Mouse (Mus musculus) MEL (cell line): ENCODE measurements at regions not wholly inside any gene's neighbourhood (a gene's known extent, or its start where the extent isn't known, plus 50 kb on each side); places are given as distances from the start of the nearest gene placed in this dataset.

Experiments
- CHD1 ChIP-seq: IDR thresholded peaks from 2 replicates; pipeline ENCODE4 v1.6.1; 2012; ENCODE audit warnings: low read depth, mild to moderate bottlenecking, inconsistent platforms, low read length, improper control_type of control experiment
- CHD2 ChIP-seq: IDR thresholded peaks from 2 replicates; pipeline ENCODE4 v1.6.1; 2011; ENCODE audit warnings: low read length, improper control_type of control experiment
- EP300 ChIP-seq, 2 experiments: IDR thresholded peaks; 2 replicates each; pipeline ENCODE4 v1.6.1; 2011; ENCODE audit warnings: improper control_type of control experiment in 2 of 2, low read length in 2 of 2, low read depth in 1 of 2, mild to moderate bottlenecking in 1 of 2
- GATA1 ChIP-seq: IDR thresholded peaks from 2 replicates; pipeline ENCODE4 v1.6.1; 2011; ENCODE audit warnings: low read depth, low read length, improper control_type of control experiment
- HCFC1 ChIP-seq: IDR thresholded peaks from 2 replicates; pipeline ENCODE4 v1.6.1; 2012; ENCODE audit warnings: low read depth, mild to moderate bottlenecking, inconsistent platforms, low read length, improper control_type of control experiment, moderate library complexity
- JUND ChIP-seq: IDR thresholded peaks from 2 replicates; pipeline ENCODE4 v1.6.1; 2011; ENCODE audit warnings: low read depth, mild to moderate bottlenecking, improper control_type of control experiment, low read length
- TBP ChIP-seq: IDR thresholded peaks from 2 replicates; pipeline ENCODE4 v1.8.0; 2011; ENCODE audit warnings: low read depth, low read length, improper control_type of control experiment
- ZC3H11A ChIP-seq: IDR thresholded peaks from 2 replicates; pipeline ENCODE4 v1.6.1; 2012; ENCODE audit warnings: low read depth, mild to moderate bottlenecking, inconsistent platforms, low read length, improper control_type of control experiment
- ZKSCAN1 ChIP-seq: IDR thresholded peaks from 2 replicates; pipeline ENCODE4 v1.6.1; 2012; ENCODE audit warnings: low read depth, mild to moderate bottlenecking, inconsistent platforms, low read length, improper control_type of control experiment, moderate library complexity
- ZMIZ1 ChIP-seq: IDR thresholded peaks from 2 replicates; pipeline ENCODE4 v1.6.1; 2012; ENCODE audit warnings: low read depth, mild to moderate bottlenecking, inconsistent platforms, low read length, improper control_type of control experiment, moderate library complexity

DNA sequence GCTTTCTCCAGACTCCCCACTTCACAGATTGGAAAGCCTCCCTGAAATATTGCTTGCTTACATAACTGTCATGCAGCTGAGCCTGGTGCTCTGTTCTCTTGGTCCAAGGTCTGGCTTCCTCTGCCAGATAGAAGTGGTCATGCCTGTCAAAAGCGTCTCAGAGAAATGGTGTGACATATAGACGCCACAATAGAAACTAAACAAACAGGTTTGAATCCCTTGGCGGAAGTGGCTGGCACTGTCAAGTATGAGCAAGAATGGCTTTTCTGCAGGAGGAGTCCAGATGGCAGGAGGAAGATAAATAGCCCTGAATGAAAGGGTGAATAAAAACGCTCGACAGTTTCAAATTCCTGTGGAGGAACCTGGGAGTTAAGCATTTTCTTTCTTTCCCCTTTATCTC, 93.2 kb upstream of the Api5 start:
- TF ChIP-seq CHD2 (no peak), HCFC1 (no peak), EP300 (IDR thresholded peaks at IDR 0.05; ENCODE audit: low read depth in 1 of 2, low read length in 2 of 2) (no peak), ZMIZ1 (no peak), ZC3H11A (no peak), GATA1 (no peak), ZKSCAN1 (no peak), JUND (no peak), TBP (no peak), CHD1 (no peak)
